Mouse (Mus musculus): ENCODE data around the gene D10Jhu81e. TPM values are rescaled to one million over a fixed set of nuclear protein-coding genes. Genes with fewer than 3 reads are reported as not detected.

The D10Jhu81e gene
- polyA plus RNA-seq, 1 experiment from 2014 or later, result 24.3 TPM

DNA sequence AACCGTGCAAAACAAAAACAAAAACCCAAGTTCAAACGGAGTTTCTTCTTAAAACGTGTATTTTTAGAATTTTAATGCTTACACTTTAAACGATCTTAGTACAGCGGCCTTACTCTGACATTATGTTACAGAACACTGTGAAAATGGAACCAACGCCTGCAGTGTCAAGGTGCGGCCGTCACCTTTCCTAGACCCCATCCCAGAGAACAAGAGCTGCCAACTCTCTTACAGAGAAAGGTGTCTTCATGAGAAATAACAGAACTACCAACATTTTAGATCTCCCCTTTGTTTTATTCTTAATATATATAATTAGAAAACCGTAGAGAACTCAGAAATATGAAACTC lies 15.8 kb upstream of the D10Jhu81e start:
- DNase-seq (ENCODE audit: low spot score), result no peak
- Histone ChIP-seq H3K4me3 (ENCODE audit: low read depth, low read length) (peak overlapping the region; percentile 90), H3K4me1 (replicated peaks; ENCODE audit: control insufficient read depth, insufficient read depth, low read length) (peaks cover 11% of the 10 kb centered on the region), H3K9me3 (ENCODE audit: control insufficient read depth, low read length) (no peaks in the 10 kb centered on the region), H3K9ac (ENCODE audit: low read depth, low read length) (peak overlapping the region; percentile 64), H3K4me2 (peak overlapping the region; percentile 94), H3K36me3 (ENCODE audit: control insufficient read depth, insufficient read depth, low read length) (peaks cover 32% of the 10 kb centered on the region), H3K27me3 (replicated peaks; ENCODE audit: control insufficient read depth, insufficient read depth, low read length) (no peaks in the 10 kb centered on the region), H3K27ac (ENCODE audit: low read depth, low read length) (peak overlapping the region; percentile 84)
- peak; percentile 50 for ATAC-seq (replicated peaks; ENCODE audit: low FRiP score)
- 18% methylated on average over 9 of the region's 9 CpGs for WGBS

DNA sequence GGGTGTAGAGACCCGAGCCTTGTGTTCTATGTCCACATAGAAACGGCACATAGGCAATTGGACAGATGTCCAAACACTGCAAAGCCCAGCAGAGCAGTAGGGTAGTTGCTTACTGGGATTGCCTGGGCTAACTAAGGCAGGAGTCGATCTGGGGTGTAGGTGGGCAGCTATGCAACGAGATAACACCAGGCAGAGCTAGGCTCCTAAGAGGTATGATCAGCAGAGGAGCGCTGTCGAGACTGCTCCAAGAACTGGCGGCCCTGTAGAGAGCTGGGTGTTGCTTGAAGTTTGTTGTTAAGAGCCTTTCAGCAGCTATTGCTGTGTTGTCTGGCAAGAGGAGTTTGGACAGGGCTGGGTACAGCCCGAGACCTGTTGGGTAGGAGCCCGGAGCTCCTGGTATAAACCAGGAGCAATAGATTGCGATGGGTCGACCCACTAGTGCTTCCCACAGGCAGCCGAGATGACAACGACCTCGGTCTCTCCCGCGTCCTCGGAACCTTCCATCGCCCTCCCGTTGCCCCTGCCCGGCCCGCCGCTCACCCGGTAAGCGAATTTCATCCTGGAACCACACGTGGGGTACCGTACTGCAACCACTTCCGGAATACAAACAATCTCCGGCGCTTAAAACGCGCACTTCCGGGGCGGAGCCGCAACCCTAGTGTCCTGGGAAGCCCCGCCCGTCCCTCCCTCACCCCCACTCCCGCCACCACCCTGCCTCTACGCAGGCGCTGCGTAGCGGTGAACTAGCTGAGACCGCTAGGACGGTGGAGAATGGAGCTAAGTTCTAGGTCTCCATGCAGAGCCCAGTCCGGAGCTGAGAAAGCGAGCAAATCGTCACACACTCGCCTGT lies 15.2 kb upstream of the D10Jhu81e start, which contains the start of gene Pwp2:
Gene Pwp2, minus strand, starts transcription at position 619 of the 850 bp plus-strand sequence.
- DNase-seq (ENCODE audit: low spot score), result peak; percentile 85
- Histone ChIP-seq H3K9ac (ENCODE audit: low read depth, low read length) (peak within 1 kb of the TSS; percentile 78), H3K9me3 (ENCODE audit: control insufficient read depth, low read length) (no peaks in the 10 kb centered on the region), H3K36me3 (ENCODE audit: control insufficient read depth, insufficient read depth, low read length) (peaks cover 37% of the 10 kb centered on the region), H3K4me2 (peak within 1 kb of the TSS; percentile 94), H3K27ac (ENCODE audit: low read depth, low read length) (peak within 1 kb of the TSS; percentile 84), H3K4me3 (ENCODE audit: low read depth, low read length) (peak within 1 kb of the TSS; percentile 90), H3K27me3 (replicated peaks; ENCODE audit: control insufficient read depth, insufficient read depth, low read length) (no peaks in the 10 kb centered on the region), H3K4me1 (replicated peaks; ENCODE audit: control insufficient read depth, insufficient read depth, low read length) (peaks cover 11% of the 10 kb centered on the region)
- peak; percentile 95 for ATAC-seq (replicated peaks; ENCODE audit: low FRiP score)
- WGBS, result 1% methylated on average over 47 of the region's 47 CpGs

DNA sequence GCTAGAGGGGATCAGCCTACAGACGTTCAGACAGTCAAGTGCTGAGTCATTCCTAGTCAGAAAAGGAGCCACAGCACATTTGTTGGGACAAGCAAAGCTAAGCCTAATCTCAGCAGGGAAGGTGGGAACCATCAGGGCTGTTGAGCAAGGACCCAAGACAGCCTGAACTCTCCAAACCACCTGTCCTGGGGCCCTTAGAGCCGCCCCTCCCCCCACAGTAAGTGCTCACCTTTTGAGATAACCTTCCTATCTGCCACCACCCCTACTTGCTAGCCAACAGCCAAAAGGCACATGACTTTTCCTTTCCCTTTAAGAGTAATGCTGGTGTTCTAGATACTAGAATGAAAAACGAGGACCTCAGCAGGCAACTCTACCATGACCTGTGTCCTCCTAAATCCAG lies 14.0 kb upstream of the D10Jhu81e start:
- 61% methylated on average over 3 of the region's 3 CpGs for WGBS
- peaks cover 11% of the 10 kb centered on the region for H3K4me1 ChIP-seq (replicated peaks; ENCODE audit: control insufficient read depth, insufficient read depth, low read length)
- no peak overlapping the region; the same call in 1 of the 2 replicates for H3K27ac ChIP-seq (ENCODE audit: low read depth, low read length)
- ATAC-seq (replicated peaks; ENCODE audit: low FRiP score) (no peak), DNase-seq (ENCODE audit: low spot score) (no peak)
- H3K4me3 ChIP-seq (ENCODE audit: low read depth, low read length), result no peak overlapping the region; the same call in 1 of the 2 replicates
- no peak overlapping the region for H3K9ac ChIP-seq (ENCODE audit: low read depth, low read length)
- H3K9me3 ChIP-seq (ENCODE audit: control insufficient read depth, low read length), result no peaks in the 10 kb centered on the region
- H3K4me2 ChIP-seq, result peak overlapping the region; percentile 94
- H3K36me3 ChIP-seq (ENCODE audit: control insufficient read depth, insufficient read depth, low read length), result peaks cover 42% of the 10 kb centered on the region
- H3K27me3 ChIP-seq (replicated peaks; ENCODE audit: control insufficient read depth, insufficient read depth, low read length), result no peaks in the 10 kb centered on the region

DNA sequence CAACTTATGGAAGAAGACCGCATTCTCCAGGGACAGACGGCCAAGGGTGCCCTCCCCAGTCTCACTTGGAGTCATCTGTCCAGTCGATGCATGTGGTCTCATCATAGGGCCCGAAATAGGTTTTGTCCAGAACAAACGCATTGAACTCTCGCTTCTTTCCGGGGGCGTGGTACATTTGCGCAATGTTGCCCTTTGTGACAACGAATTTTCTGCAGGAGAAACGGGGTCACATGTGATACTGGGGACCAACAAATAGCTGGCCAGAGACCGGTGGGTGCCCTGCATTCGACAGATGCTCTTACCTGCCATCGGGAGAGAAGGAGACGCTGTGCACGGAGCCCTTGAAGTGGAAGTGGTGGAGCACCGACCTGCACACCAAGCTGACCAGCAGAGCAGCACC lies 12.7 kb upstream of the D10Jhu81e start:
- H3K27ac ChIP-seq (ENCODE audit: low read depth, low read length), result no peak overlapping the region
- 92% methylated on average over 17 of the region's 17 CpGs for WGBS
- ATAC-seq (replicated peaks; ENCODE audit: low FRiP score) (no peak), DNase-seq (ENCODE audit: low spot score) (no peak)
- H3K27me3 ChIP-seq (replicated peaks; ENCODE audit: control insufficient read depth, insufficient read depth, low read length), result no peaks in the 10 kb centered on the region
- peaks cover 47% of the 10 kb centered on the region for H3K36me3 ChIP-seq (ENCODE audit: control insufficient read depth, insufficient read depth, low read length)
- no peaks in the 10 kb centered on the region for H3K9me3 ChIP-seq (ENCODE audit: control insufficient read depth, low read length)
- H3K9ac ChIP-seq (ENCODE audit: low read depth, low read length), result no peak overlapping the region
- peaks cover 11% of the 10 kb centered on the region for H3K4me1 ChIP-seq (replicated peaks; ENCODE audit: control insufficient read depth, insufficient read depth, low read length)
- H3K4me2 ChIP-seq, result no peak overlapping the region
- H3K4me3 ChIP-seq (ENCODE audit: low read depth, low read length), result no peak overlapping the region

DNA sequence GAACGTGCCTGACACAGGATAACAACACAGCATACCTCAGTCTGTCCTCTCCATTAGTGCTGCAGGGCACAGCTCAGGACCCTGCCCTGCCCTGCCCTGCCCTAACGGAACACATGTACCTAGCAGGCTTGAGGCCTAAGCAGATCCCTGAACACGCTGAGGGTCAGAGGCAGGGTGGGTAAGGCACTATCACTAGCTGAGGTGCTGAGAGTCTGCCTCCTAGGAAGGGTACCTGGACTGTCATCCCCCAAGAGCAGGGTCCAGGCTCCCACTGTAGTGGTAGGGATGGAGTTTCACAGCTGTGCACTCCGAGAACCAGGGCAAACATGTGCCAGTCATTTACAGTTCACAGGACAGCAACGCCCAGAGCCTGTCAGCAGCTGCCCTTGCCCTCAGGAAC lies 4.9 kb upstream of the D10Jhu81e start:
- H3K36me3 ChIP-seq (ENCODE audit: control insufficient read depth, insufficient read depth, low read length), result peaks cover 63% of the 10 kb centered on the region
- no peak for DNase-seq (ENCODE audit: low spot score)
- 0 out of 2 replicates have a peak, but pooled peaks cover 3% of the 10 kb centered on the region for H3K4me1 ChIP-seq (replicated peaks; ENCODE audit: control insufficient read depth, insufficient read depth, low read length)
- H3K4me2 ChIP-seq, result no peak overlapping the region
- no peak overlapping the region for H3K9ac ChIP-seq (ENCODE audit: low read depth, low read length)
- H3K9me3 ChIP-seq (ENCODE audit: control insufficient read depth, low read length), result no peaks in the 10 kb centered on the region
- 87% methylated on average over 5 of the region's 5 CpGs for WGBS
- no peak for ATAC-seq (replicated peaks; ENCODE audit: low FRiP score)
- no peak overlapping the region for H3K4me3 ChIP-seq (ENCODE audit: low read depth, low read length)
- no peaks in the 10 kb centered on the region for H3K27me3 ChIP-seq (replicated peaks; ENCODE audit: control insufficient read depth, insufficient read depth, low read length)
- H3K27ac ChIP-seq (ENCODE audit: low read depth, low read length), result no peak overlapping the region

DNA sequence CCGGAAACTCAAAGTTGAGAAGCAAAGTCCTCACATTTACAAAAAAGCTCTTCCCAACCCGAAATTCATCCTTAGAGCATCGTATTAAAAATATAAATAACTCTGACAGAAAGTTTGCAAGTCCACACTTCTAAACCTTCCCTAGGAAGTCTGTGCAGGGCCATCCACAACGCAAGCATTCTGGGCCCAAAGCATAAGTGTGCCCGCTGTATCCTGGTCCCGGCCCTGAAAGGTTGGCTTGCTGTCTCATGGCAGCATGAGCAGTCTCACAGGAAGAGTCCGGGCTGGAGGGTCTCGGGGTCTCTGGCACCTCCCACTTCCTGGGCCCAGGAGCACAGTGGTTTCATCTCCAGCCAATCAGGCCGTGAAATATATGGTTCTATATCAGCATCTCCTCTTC lies 2.0 kb upstream of the D10Jhu81e start:
- Histone ChIP-seq H3K4me1 (replicated peaks; ENCODE audit: control insufficient read depth, insufficient read depth, low read length) (peaks cover 14% of the 10 kb centered on the region), H3K36me3 (ENCODE audit: control insufficient read depth, insufficient read depth, low read length) (peaks cover 47% of the 10 kb centered on the region), H3K4me2 (no peak overlapping the region), H3K27ac (ENCODE audit: low read depth, low read length) (no peak overlapping the region), H3K4me3 (ENCODE audit: low read depth, low read length) (no peak overlapping the region), H3K27me3 (replicated peaks; ENCODE audit: control insufficient read depth, insufficient read depth, low read length) (no peaks in the 10 kb centered on the region), H3K9ac (ENCODE audit: low read depth, low read length) (no peak overlapping the region), H3K9me3 (ENCODE audit: control insufficient read depth, low read length) (no peaks in the 10 kb centered on the region)
- no peak for ATAC-seq (replicated peaks; ENCODE audit: low FRiP score)
- WGBS, result 88% methylated on average over 9 of the region's 9 CpGs
- DNase-seq (ENCODE audit: low spot score), result no peak

DNA sequence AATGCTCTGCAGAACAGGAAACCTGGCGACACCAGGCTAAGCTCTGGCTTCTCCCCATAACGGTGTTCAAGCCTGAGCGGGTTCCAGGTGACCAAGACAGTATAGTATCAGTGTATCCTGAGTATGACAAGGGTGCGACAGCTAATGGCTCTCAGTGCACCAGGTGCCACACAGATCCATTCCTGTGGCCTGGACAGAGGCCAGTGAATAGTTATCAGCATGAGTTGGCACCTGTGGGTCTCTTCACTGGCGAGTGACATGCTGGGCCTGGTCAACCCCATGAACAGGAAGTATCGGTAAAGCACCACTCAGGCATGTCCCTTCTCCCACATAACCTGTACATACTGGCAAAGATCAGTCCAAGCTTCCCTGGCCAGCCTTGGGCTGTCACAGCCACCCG lies 1.5 kb upstream of the D10Jhu81e start:
- peaks cover 14% of the 10 kb centered on the region for H3K4me1 ChIP-seq (replicated peaks; ENCODE audit: control insufficient read depth, insufficient read depth, low read length)
- H3K27ac ChIP-seq (ENCODE audit: low read depth, low read length), result no peak overlapping the region
- H3K9me3 ChIP-seq (ENCODE audit: control insufficient read depth, low read length), result no peaks in the 10 kb centered on the region
- ATAC-seq (replicated peaks; ENCODE audit: low FRiP score) (no peak), DNase-seq (ENCODE audit: low spot score) (no peak)
- no peak overlapping the region for H3K4me3 ChIP-seq (ENCODE audit: low read depth, low read length)
- H3K4me2 ChIP-seq, result no peak overlapping the region
- H3K36me3 ChIP-seq (ENCODE audit: control insufficient read depth, insufficient read depth, low read length), result peaks cover 46% of the 10 kb centered on the region
- no peak overlapping the region for H3K9ac ChIP-seq (ENCODE audit: low read depth, low read length)
- no peaks in the 10 kb centered on the region for H3K27me3 ChIP-seq (replicated peaks; ENCODE audit: control insufficient read depth, insufficient read depth, low read length)
- WGBS, result 88% methylated on average over 7 of the region's 7 CpGs

DNA sequence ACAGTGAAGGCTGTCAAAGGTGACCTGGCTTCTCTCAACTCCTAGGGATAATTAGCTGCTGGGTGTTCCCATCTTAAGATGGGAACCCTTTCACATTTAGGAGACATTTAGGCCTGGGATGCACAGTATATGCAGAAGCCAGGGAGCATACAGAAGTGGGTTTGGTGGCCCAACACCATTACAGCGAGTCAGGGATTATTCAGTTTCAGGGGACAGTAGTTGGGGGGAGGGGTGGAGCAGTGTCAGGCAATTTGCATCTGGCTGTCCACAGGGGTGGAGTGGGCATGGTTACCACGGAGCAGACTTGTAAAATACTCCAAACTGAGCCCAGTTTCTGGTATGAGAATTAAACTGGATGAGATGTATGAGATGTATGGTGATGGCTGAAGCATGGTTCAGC lies 863 bp upstream of the D10Jhu81e start:
- no peaks in the 10 kb centered on the region for H3K27me3 ChIP-seq (replicated peaks; ENCODE audit: control insufficient read depth, insufficient read depth, low read length)
- peaks cover 14% of the 10 kb centered on the region for H3K4me1 ChIP-seq (replicated peaks; ENCODE audit: control insufficient read depth, insufficient read depth, low read length)
- peak overlapping the region; percentile 94 for H3K4me2 ChIP-seq
- DNase-seq (ENCODE audit: low spot score) (no peak), ATAC-seq (replicated peaks; ENCODE audit: low FRiP score) (no peak)
- peak overlapping the region; percentile 91; the same call in 1 of the 2 replicates for H3K4me3 ChIP-seq (ENCODE audit: low read depth, low read length)
- 0 out of 2 replicates have a peak overlapping the region, but pooled peaks have one; percentile 26 for H3K27ac ChIP-seq (ENCODE audit: low read depth, low read length)
- WGBS, result 61% methylated on average over 2 of the region's 2 CpGs
- H3K9me3 ChIP-seq (ENCODE audit: control insufficient read depth, low read length), result no peaks in the 10 kb centered on the region
- H3K36me3 ChIP-seq (ENCODE audit: control insufficient read depth, insufficient read depth, low read length), result peaks cover 43% of the 10 kb centered on the region
- no peak overlapping the region for H3K9ac ChIP-seq (ENCODE audit: low read depth, low read length)

DNA sequence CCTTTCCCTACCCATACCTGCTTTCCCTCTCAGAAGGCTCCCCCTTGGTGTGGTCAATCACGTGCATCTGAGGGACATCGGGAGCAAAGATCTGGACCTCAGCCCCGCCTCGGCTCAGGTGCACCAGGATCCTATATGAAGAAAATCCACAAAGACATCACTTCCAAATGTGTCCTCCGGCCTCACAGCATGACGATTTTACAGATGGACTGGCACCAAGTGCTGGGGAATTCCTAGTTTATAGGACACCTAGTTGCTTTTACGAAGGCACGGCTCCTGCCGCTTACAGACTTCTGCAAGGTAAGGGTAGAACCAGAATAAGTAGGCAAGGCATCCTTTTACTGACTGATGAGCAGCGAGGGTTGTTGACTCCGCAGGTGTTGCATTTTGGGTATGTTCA lies 790 bp downstream of the D10Jhu81e start:
- H3K9ac ChIP-seq (ENCODE audit: low read depth, low read length), result peak overlapping the region; percentile 91
- DNase-seq (ENCODE audit: low spot score) (no peak), ATAC-seq (replicated peaks; ENCODE audit: low FRiP score) (no peak)
- 81% methylated on average over 11 of the region's 11 CpGs for WGBS
- peaks cover 43% of the 10 kb centered on the region for H3K36me3 ChIP-seq (ENCODE audit: control insufficient read depth, insufficient read depth, low read length)
- H3K4me3 ChIP-seq (ENCODE audit: low read depth, low read length), result peak overlapping the region; percentile 91
- 0 out of 2 replicates have a peak overlapping the region, but pooled peaks have one; percentile 36 for H3K27ac ChIP-seq (ENCODE audit: low read depth, low read length)
- no peaks in the 10 kb centered on the region for H3K27me3 ChIP-seq (replicated peaks; ENCODE audit: control insufficient read depth, insufficient read depth, low read length)
- peak overlapping the region; percentile 94 for H3K4me2 ChIP-seq
- H3K4me1 ChIP-seq (replicated peaks; ENCODE audit: control insufficient read depth, insufficient read depth, low read length), result peaks cover 14% of the 10 kb centered on the region
- no peaks in the 10 kb centered on the region for H3K9me3 ChIP-seq (ENCODE audit: control insufficient read depth, low read length)
